Mouse (Mus musculus): ENCODE results near the gene Zfp637. TPM values are rescaled to one million over a fixed set of nuclear protein-coding genes. Genes with fewer than 3 reads are reported as not detected.
"Not testable (repeated sequence)": the region's sequence is repeated elsewhere in the genome, so short reads cannot be mapped to it uniquely, and the experiment has no call there.

The Zfp637 gene
- polyA plus RNA-seq, 1 experiment from 2014 or later = 80.9 TPM

- H3K9me3 ChIP-seq (ENCODE audit: low read length) = no peaks in the 10 kb centered on the region
- H3K4me1 ChIP-seq (ENCODE audit: insufficient read depth, low read depth, low read length) = peaks cover 7% of the 10 kb centered on the region; the same call in 1 of the 2 replicates
- peaks cover 10% of the 10 kb centered on the region; the same call in 1 of the 2 replicates for H3K36me3 ChIP-seq (ENCODE audit: insufficient read depth, low read length)
- H3K4me3 ChIP-seq (ENCODE audit: low read depth, low read length) = peak overlapping the region; percentile 89
- H3K9ac ChIP-seq (replicated peaks; ENCODE audit: low read depth) = peak overlapping the region; percentile 94
- DNase-seq (ENCODE audit: low spot score) (peak; percentile 40), ATAC-seq (no peak; the same call in 1 of the 2 replicates)
- H3K27me3 ChIP-seq (replicated peaks; ENCODE audit: insufficient read depth, low read length) = no peaks in the 10 kb centered on the region
- H3K27ac ChIP-seq (ENCODE audit: low read length) = peak overlapping the region; percentile 94
- TF ChIP-seq CTCF (IDR thresholded peaks at IDR 0.05) = no peak
- TF ChIP-seq EP300 (IDR thresholded peaks at IDR 0.05) = no peak
- peak overlapping the region; percentile 83 for H3K4me2 ChIP-seq (replicated peaks; ENCODE audit: low read depth, low read length)
- WGBS = 4% methylated on average over 12 of the region's 12 CpGs
Measured at GRCm38 (mm10) chr6:117841511-117841955, 553 bp downstream of the Zfp637 start.

- Histone ChIP-seq H3K36me3 (ENCODE audit: insufficient read depth, low read length) (peaks cover 10% of the 10 kb centered on the region; the same call in 1 of the 2 replicates), H3K4me2 (replicated peaks; ENCODE audit: low read depth, low read length) (no peak overlapping the region), H3K9me3 (ENCODE audit: low read length) (no peaks in the 10 kb centered on the region), H3K4me3 (ENCODE audit: low read depth, low read length) (no peak overlapping the region), H3K9ac (replicated peaks; ENCODE audit: low read depth) (no peak overlapping the region), H3K27ac (ENCODE audit: low read length) (no peak overlapping the region), H3K27me3 (replicated peaks; ENCODE audit: insufficient read depth, low read length) (no peaks in the 10 kb centered on the region), H3K4me1 (ENCODE audit: insufficient read depth, low read depth, low read length) (peaks cover 7% of the 10 kb centered on the region; the same call in 1 of the 2 replicates)
- ATAC-seq (no peak), DNase-seq (ENCODE audit: low spot score) (no peak)
- TF ChIP-seq CTCF (IDR thresholded peaks at IDR 0.05) (no peak), EP300 (IDR thresholded peaks at IDR 0.05) (no peak)
- 61% methylated on average over 9 of the region's 9 CpGs for WGBS
Measured at GRCm38 (mm10) chr6:117844597-117844996, 3.6 kb downstream of the Zfp637 start.

- H3K4me1 ChIP-seq (ENCODE audit: insufficient read depth, low read depth, low read length); H3K9me3 ChIP-seq (ENCODE audit: low read length); H3K9ac ChIP-seq (replicated peaks; ENCODE audit: low read depth); H3K4me3 ChIP-seq (ENCODE audit: low read depth, low read length); ATAC-seq; H3K27ac ChIP-seq (ENCODE audit: low read length); DNase-seq (ENCODE audit: low spot score); H3K4me2 ChIP-seq (replicated peaks; ENCODE audit: low read depth, low read length); H3K27me3 ChIP-seq (replicated peaks; ENCODE audit: insufficient read depth, low read length): not testable (repeated sequence)
- H3K36me3 ChIP-seq (ENCODE audit: insufficient read depth, low read length) = peaks cover 10% of the 10 kb centered on the region; the same call in 1 of the 2 replicates
- 98% methylated on average over 4 of the region's 4 CpGs for WGBS
Measured at GRCm38 (mm10) chr6:117846671-117847070, 5.7 kb downstream of the Zfp637 start.

- H3K9ac ChIP-seq (replicated peaks; ENCODE audit: low read depth) = no peak overlapping the region
- H3K4me2 ChIP-seq (replicated peaks; ENCODE audit: low read depth, low read length) = no peak overlapping the region
- no peaks in the 10 kb centered on the region for H3K27me3 ChIP-seq (replicated peaks; ENCODE audit: insufficient read depth, low read length)
- no peaks in the 10 kb centered on the region for H3K4me1 ChIP-seq (ENCODE audit: insufficient read depth, low read depth, low read length)
- ATAC-seq (no peak), DNase-seq (ENCODE audit: low spot score) (no peak)
- peaks cover 10% of the 10 kb centered on the region; the same call in 1 of the 2 replicates for H3K36me3 ChIP-seq (ENCODE audit: insufficient read depth, low read length)
- no peak overlapping the region for H3K4me3 ChIP-seq (ENCODE audit: low read depth, low read length)
- no peak overlapping the region for H3K27ac ChIP-seq (ENCODE audit: low read length)
- no peak for TF ChIP-seq EP300 (IDR thresholded peaks at IDR 0.05)
- peak; percentile 40 for TF ChIP-seq CTCF (IDR thresholded peaks at IDR 0.05)
- H3K9me3 ChIP-seq (ENCODE audit: low read length) = no peaks in the 10 kb centered on the region
- WGBS = 97% methylated on average over 2 of the region's 2 CpGs
Measured at GRCm38 (mm10) chr6:117847772-117848171, 6.8 kb downstream of the Zfp637 start.

GRCm38 (mm10) chr6:117848577-117848976, 7.6 kb downstream of the Zfp637 start:
- Histone ChIP-seq H3K27ac (ENCODE audit: low read length) (no peak overlapping the region), H3K4me1 (ENCODE audit: insufficient read depth, low read depth, low read length) (no peaks in the 10 kb centered on the region), H3K4me3 (ENCODE audit: low read depth, low read length) (no peak overlapping the region), H3K9ac (replicated peaks; ENCODE audit: low read depth) (no peak overlapping the region), H3K36me3 (ENCODE audit: insufficient read depth, low read length) (peaks cover 10% of the 10 kb centered on the region; the same call in 1 of the 2 replicates), H3K4me2 (replicated peaks; ENCODE audit: low read depth, low read length) (no peak overlapping the region), H3K9me3 (ENCODE audit: low read length) (no peaks in the 10 kb centered on the region), H3K27me3 (replicated peaks; ENCODE audit: insufficient read depth, low read length) (no peaks in the 10 kb centered on the region)
- DNase-seq (ENCODE audit: low spot score) (no peak), ATAC-seq (no peak)
- 88% methylated on average over 5 of the region's 5 CpGs for WGBS
- TF ChIP-seq CTCF (IDR thresholded peaks at IDR 0.05) (no peak), EP300 (IDR thresholded peaks at IDR 0.05) (no peak)

GRCm38 (mm10) chr6:117851747-117852146, 10.8 kb downstream of the Zfp637 start:
- Histone ChIP-seq H3K9ac (replicated peaks; ENCODE audit: low read depth) (no peak overlapping the region), H3K4me2 (replicated peaks; ENCODE audit: low read depth, low read length) (no peak overlapping the region), H3K9me3 (ENCODE audit: low read length) (no peaks in the 10 kb centered on the region), H3K27ac (ENCODE audit: low read length) (no peak overlapping the region), H3K36me3 (ENCODE audit: insufficient read depth, low read length) (no peaks in the 10 kb centered on the region), H3K4me1 (ENCODE audit: insufficient read depth, low read depth, low read length) (no peaks in the 10 kb centered on the region), H3K4me3 (ENCODE audit: low read depth, low read length) (no peak overlapping the region), H3K27me3 (replicated peaks; ENCODE audit: insufficient read depth, low read length) (no peaks in the 10 kb centered on the region)
- ATAC-seq (no peak), DNase-seq (ENCODE audit: low spot score) (no peak)
- 68% methylated on average over 2 of the region's 2 CpGs for WGBS
- TF ChIP-seq EP300 (IDR thresholded peaks at IDR 0.05) (no peak), CTCF (IDR thresholded peaks at IDR 0.05) (peak; percentile 47)

GRCm38 (mm10) chr6:117857990-117858389, 17.0 kb downstream of the Zfp637 start:
- Histone ChIP-seq H3K27ac (ENCODE audit: low read length) (no peak overlapping the region), H3K36me3 (ENCODE audit: insufficient read depth, low read length) (no peaks in the 10 kb centered on the region), H3K4me3 (ENCODE audit: low read depth, low read length) (no peak overlapping the region), H3K9me3 (ENCODE audit: low read length) (no peaks in the 10 kb centered on the region), H3K27me3 (replicated peaks; ENCODE audit: insufficient read depth, low read length) (no peaks in the 10 kb centered on the region), H3K4me1 (ENCODE audit: insufficient read depth, low read depth, low read length) (peaks cover 1% of the 10 kb centered on the region; the same call in 1 of the 2 replicates), H3K9ac (replicated peaks; ENCODE audit: low read depth) (no peak overlapping the region), H3K4me2 (replicated peaks; ENCODE audit: low read depth, low read length) (no peak overlapping the region)
- DNase-seq (ENCODE audit: low spot score) (peak; percentile 14), ATAC-seq (no peak)
- WGBS = 90% methylated on average over 1 of the region's 1 CpGs
- TF ChIP-seq EP300 (IDR thresholded peaks at IDR 0.05) = no peak
- TF ChIP-seq CTCF (IDR thresholded peaks at IDR 0.05) = peak; percentile 44

Data from lung, postnatal 0 days (tissue).